Mouse (Mus musculus): Measurements from ENCODE around the gene Cd24a. TPM values are rescaled to one million over a fixed set of nuclear protein-coding genes. Genes with fewer than 3 reads are reported as not detected.

Gene Cd24a
- polyA plus RNA-seq (2015; fragmentation: Nextera tagmentation; extraction: Ambion mirVana), result 927 and 938 TPM in 2 replicates

DNA sequence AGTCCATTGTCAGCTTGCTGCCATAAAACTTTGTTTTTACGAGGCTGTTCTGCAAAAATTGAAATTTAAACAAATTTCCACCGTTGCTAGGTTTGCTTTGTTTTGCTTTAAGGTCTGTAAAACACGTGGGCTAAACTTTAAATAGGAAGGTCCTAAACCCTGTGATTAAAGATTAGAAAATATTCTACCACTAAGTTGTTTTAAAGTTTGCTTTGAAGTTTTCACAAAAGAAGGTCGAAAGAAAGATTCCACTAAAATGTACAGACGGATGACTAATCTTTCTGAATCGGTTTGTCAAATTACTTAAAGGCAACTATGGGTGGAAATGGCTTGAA, at the start of gene Cd24a:
Gene Cd24a, plus strand, starts transcription at position 288 of the 335 bp plus-strand sequence.
- WGBS (ENCODE audit: insufficient replicate concordance), result 2% methylated on average over 6 of the region's 6 CpGs
- peak within 1 kb of the TSS; percentile 94 for H3K4me3 ChIP-seq (ENCODE audit: low read depth, low read length)
- H3K4me1 ChIP-seq (ENCODE audit: control insufficient read depth, low read depth, low read length), result peaks cover 30% of the 10 kb centered on the region
- H3K4me2 ChIP-seq (ENCODE audit: low read depth, low read length), result peak within 1 kb of the TSS; percentile 87
- no peaks in the 10 kb centered on the region for H3K9me3 ChIP-seq (replicated peaks; ENCODE audit: control insufficient read depth, low read length)
- H3K27ac ChIP-seq (ENCODE audit: low read length), result peak within 1 kb of the TSS; percentile 98
- no peaks in the 10 kb centered on the region for H3K27me3 ChIP-seq (ENCODE audit: control insufficient read depth, insufficient read depth, low read depth, low read length)
- peak within 1 kb of the TSS; percentile 99 for H3K9ac ChIP-seq (ENCODE audit: low read depth, low read length)
- ATAC-seq (ENCODE audit: low read depth), result no peak
- H3K36me3 ChIP-seq (ENCODE audit: control insufficient read depth, insufficient read depth), result peaks cover 26% of the 10 kb centered on the region

- Histone ChIP-seq H3K9me3 (replicated peaks; ENCODE audit: control insufficient read depth, low read length) (no peaks in the 10 kb centered on the region), H3K36me3 (ENCODE audit: control insufficient read depth, insufficient read depth) (peaks cover 12% of the 10 kb centered on the region), H3K4me3 (ENCODE audit: low read depth, low read length) (no peak overlapping the region), H3K27me3 (ENCODE audit: control insufficient read depth, insufficient read depth, low read depth, low read length) (no peaks in the 10 kb centered on the region), H3K4me2 (ENCODE audit: low read depth, low read length) (no peak overlapping the region), H3K27ac (ENCODE audit: low read length) (no peak overlapping the region), H3K4me1 (ENCODE audit: control insufficient read depth, low read depth, low read length) (peaks cover 7% of the 10 kb centered on the region), H3K9ac (ENCODE audit: low read depth, low read length) (no peak overlapping the region)
- WGBS (ENCODE audit: insufficient replicate concordance), result 16% methylated on average over 1 of the region's 1 CpGs
- no peak for ATAC-seq (ENCODE audit: low read depth)
Observed at GRCm38 (mm10) chr10:43534382-43534781, 43.7 kb upstream of the Cd24a start.

DNA sequence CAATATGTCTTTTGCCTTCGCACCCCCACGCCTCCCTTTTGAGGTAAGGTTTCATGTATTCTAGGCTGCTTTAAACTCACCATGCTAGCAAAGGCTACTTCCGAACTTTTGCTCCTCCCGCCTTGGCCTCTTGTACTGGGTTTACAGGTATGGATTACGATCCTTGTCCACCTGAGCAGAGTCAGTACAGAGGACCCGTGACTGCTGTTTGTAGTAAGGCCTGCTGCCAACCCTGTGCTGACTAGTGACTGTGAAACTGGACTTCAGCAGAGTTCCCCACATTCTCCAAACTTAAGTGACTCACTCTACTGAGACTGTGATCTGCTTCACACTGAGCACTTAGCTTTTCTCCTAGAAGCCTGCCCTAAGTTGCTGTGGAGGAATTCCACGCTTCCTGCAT, 40.4 kb upstream of the Cd24a start:
- ATAC-seq (ENCODE audit: low read depth), result no peak
- 79% methylated on average over 7 of the region's 7 CpGs for whole genome bisulfite sequencing (ENCODE audit: insufficient replicate concordance)
- H3K9ac ChIP-seq (ENCODE audit: low read depth, low read length), result no peak overlapping the region

DNA sequence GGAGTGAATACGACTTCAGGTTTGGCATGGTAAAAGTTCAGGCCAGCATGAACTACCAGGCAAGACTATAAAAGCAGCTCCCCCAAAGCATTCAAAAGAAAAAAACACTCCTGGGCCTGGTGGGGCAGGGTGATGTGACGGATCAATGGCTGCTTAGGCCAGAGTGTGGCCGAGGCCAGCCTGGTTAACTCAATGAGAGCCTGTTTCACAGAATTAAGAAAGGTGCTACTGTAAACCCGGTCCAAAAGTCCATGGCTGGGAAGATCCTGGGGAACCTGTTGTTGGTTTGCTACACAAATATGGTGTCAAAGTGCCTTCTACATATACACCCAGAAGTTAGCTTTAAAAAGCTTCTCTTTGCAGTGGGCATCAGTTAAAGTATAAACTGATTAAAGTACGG, 39.3 kb upstream of the Cd24a start:
- Histone ChIP-seq H3K9me3 (replicated peaks; ENCODE audit: control insufficient read depth, low read length) (no peaks in the 10 kb centered on the region), H3K4me3 (ENCODE audit: low read depth, low read length) (no peak overlapping the region), H3K36me3 (ENCODE audit: control insufficient read depth, insufficient read depth) (no peaks in the 10 kb centered on the region), H3K27ac (ENCODE audit: low read length) (no peak overlapping the region), H3K27me3 (ENCODE audit: control insufficient read depth, insufficient read depth, low read depth, low read length) (no peaks in the 10 kb centered on the region), H3K9ac (ENCODE audit: low read depth, low read length) (no peak overlapping the region), H3K4me1 (ENCODE audit: control insufficient read depth, low read depth, low read length) (peaks cover 21% of the 10 kb centered on the region), H3K4me2 (ENCODE audit: low read depth, low read length) (no peak overlapping the region)
- 71% methylated on average over 5 of the region's 5 CpGs for WGBS (ENCODE audit: insufficient replicate concordance)
- ATAC-seq (ENCODE audit: low read depth), result no peak

More for the DNA sequence above, 40.4 kb upstream of the Cd24a start:
- H3K4me2 ChIP-seq (ENCODE audit: low read depth, low read length), result no peak overlapping the region
- no peaks in the 10 kb centered on the region for H3K9me3 ChIP-seq (replicated peaks; ENCODE audit: control insufficient read depth, low read length)
- no peak overlapping the region for H3K27ac ChIP-seq (ENCODE audit: low read length)
- no peaks in the 10 kb centered on the region for H3K27me3 ChIP-seq (ENCODE audit: control insufficient read depth, insufficient read depth, low read depth, low read length)
- H3K4me1 ChIP-seq (ENCODE audit: control insufficient read depth, low read depth, low read length), result peaks cover 21% of the 10 kb centered on the region
- no peak overlapping the region for H3K4me3 ChIP-seq (ENCODE audit: low read depth, low read length)
- 0 out of 2 replicates have a peak, but pooled peaks cover under 1% of the 10 kb centered on the region for H3K36me3 ChIP-seq (ENCODE audit: control insufficient read depth, insufficient read depth)

- Histone ChIP-seq H3K36me3 (ENCODE audit: control insufficient read depth, insufficient read depth) (no peaks in the 10 kb centered on the region), H3K4me3 (ENCODE audit: low read depth, low read length) (peak overlapping the region; percentile 92), H3K27me3 (ENCODE audit: control insufficient read depth, insufficient read depth, low read depth, low read length) (no peaks in the 10 kb centered on the region), H3K27ac (ENCODE audit: low read length) (peak overlapping the region; percentile 69), H3K9me3 (replicated peaks; ENCODE audit: control insufficient read depth, low read length) (no peaks in the 10 kb centered on the region), H3K4me2 (ENCODE audit: low read depth, low read length) (peak overlapping the region; percentile 76), H3K9ac (ENCODE audit: low read depth, low read length) (peak overlapping the region; percentile 92), H3K4me1 (ENCODE audit: control insufficient read depth, low read depth, low read length) (peaks cover 21% of the 10 kb centered on the region)
- no peak for ATAC-seq (ENCODE audit: low read depth)
- WGBS (ENCODE audit: insufficient replicate concordance), result 13% methylated on average over 12 of the region's 12 CpGs
Observed at GRCm38 (mm10) chr10:43539746-43540310, 38.3 kb upstream of the Cd24a start.

DNA sequence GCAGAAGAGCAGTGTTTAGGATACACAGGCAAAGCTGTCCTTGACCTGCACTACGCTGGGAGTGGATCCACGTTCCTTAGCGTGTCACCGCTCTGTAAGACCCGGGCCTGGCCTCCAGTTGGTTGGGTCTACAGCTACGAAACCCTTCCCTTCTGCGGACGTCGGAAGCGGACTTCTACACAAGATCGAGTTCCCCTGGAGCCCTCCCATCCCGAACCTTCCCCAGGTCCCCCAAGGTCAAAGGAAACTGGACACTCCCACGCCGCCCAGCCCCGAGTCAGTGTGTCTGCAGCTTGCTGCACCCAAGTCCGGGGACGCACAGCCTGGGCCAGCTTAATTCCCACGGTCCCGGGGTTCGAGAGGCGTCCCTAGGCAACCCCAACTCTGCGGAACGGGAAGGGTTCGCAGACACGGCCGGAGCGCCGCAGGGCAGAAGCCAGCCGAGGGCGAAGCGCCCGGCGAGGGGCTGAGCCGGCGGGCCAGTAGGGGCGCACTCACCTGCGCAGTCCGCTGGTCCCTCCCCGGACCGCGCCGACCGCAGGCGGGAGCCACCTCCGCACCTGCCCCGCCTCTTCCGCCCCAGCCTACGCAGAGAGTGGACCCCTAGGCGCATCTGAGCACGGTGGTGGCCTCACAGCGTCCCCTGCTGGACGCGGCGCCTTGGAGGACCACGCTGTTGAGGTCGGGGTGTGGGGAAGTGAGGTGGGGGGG, 37.5 kb upstream of the Cd24a start, which contains the start of gene 1700021F05Rik:
Gene 1700021F05Rik, minus strand, starts transcription at position 553 of the 711 bp plus-strand sequence.
- peak within 1 kb of the TSS; percentile 92 for H3K4me3 ChIP-seq (ENCODE audit: low read depth, low read length)
- H3K36me3 ChIP-seq (ENCODE audit: control insufficient read depth, insufficient read depth), result no peaks in the 10 kb centered on the region
- H3K9ac ChIP-seq (ENCODE audit: low read depth, low read length), result peak within 1 kb of the TSS; percentile 92
- H3K27me3 ChIP-seq (ENCODE audit: control insufficient read depth, insufficient read depth, low read depth, low read length), result no peaks in the 10 kb centered on the region
- H3K9me3 ChIP-seq (replicated peaks; ENCODE audit: control insufficient read depth, low read length), result no peaks in the 10 kb centered on the region
- peak; percentile 100 for ATAC-seq (ENCODE audit: low read depth)
- under 1% methylated on average over 55 of the region's 56 CpGs for WGBS (ENCODE audit: insufficient replicate concordance)
- H3K4me2 ChIP-seq (ENCODE audit: low read depth, low read length), result peak within 1 kb of the TSS; percentile 76
- H3K4me1 ChIP-seq (ENCODE audit: control insufficient read depth, low read depth, low read length), result peaks cover 21% of the 10 kb centered on the region
- peak within 1 kb of the TSS; percentile 69 for H3K27ac ChIP-seq (ENCODE audit: low read length)

DNA sequence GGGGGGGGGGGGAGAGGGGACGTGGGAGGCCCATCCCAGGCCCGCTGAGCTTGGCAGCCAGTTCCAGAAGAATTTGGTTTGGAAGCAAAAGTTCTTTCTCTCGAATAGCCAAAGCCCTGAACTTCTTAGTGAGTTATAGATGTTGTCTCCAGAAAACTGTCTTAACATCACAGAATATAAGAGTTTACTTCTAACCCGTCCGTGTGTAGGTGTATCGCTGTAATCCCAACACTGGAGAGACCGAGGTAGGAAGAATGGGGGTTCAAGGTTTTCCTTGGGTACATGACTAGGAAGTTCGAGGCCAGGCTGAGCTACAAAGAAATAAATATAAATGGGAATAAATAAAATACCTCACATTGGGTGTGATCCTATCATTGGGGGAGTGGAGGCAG, 36.9 kb upstream of the Cd24a start:
- H3K4me2 ChIP-seq (ENCODE audit: low read depth, low read length), result peak overlapping the region; percentile 76
- H3K4me1 ChIP-seq (ENCODE audit: control insufficient read depth, low read depth, low read length), result peaks cover 21% of the 10 kb centered on the region
- no peaks in the 10 kb centered on the region for H3K36me3 ChIP-seq (ENCODE audit: control insufficient read depth, insufficient read depth)
- peak overlapping the region; percentile 92 for H3K4me3 ChIP-seq (ENCODE audit: low read depth, low read length)
- H3K27ac ChIP-seq (ENCODE audit: low read length), result no peak overlapping the region
- 38% methylated on average over 7 of the region's 8 CpGs for WGBS (ENCODE audit: insufficient replicate concordance)
- no peaks in the 10 kb centered on the region for H3K27me3 ChIP-seq (ENCODE audit: control insufficient read depth, insufficient read depth, low read depth, low read length)
- no peaks in the 10 kb centered on the region for H3K9me3 ChIP-seq (replicated peaks; ENCODE audit: control insufficient read depth, low read length)
- ATAC-seq (ENCODE audit: low read depth), result no peak
- H3K9ac ChIP-seq (ENCODE audit: low read depth, low read length), result no peak overlapping the region

GRCm38 (mm10) chr10:43549411-43549810, 28.7 kb upstream of the Cd24a start:
- Histone ChIP-seq H3K4me3 (ENCODE audit: low read depth, low read length) (no peak overlapping the region), H3K4me1 (ENCODE audit: control insufficient read depth, low read depth, low read length) (no peaks in the 10 kb centered on the region), H3K27ac (ENCODE audit: low read length) (no peak overlapping the region), H3K4me2 (ENCODE audit: low read depth, low read length) (no peak overlapping the region), H3K9ac (ENCODE audit: low read depth, low read length) (no peak overlapping the region), H3K27me3 (ENCODE audit: control insufficient read depth, insufficient read depth, low read depth, low read length) (no peaks in the 10 kb centered on the region), H3K9me3 (replicated peaks; ENCODE audit: control insufficient read depth, low read length) (no peaks in the 10 kb centered on the region), H3K36me3 (ENCODE audit: control insufficient read depth, insufficient read depth) (no peaks in the 10 kb centered on the region)
- WGBS (ENCODE audit: insufficient replicate concordance), result 47% methylated on average over 5 of the region's 5 CpGs
- ATAC-seq (ENCODE audit: low read depth), result no peak

DNA sequence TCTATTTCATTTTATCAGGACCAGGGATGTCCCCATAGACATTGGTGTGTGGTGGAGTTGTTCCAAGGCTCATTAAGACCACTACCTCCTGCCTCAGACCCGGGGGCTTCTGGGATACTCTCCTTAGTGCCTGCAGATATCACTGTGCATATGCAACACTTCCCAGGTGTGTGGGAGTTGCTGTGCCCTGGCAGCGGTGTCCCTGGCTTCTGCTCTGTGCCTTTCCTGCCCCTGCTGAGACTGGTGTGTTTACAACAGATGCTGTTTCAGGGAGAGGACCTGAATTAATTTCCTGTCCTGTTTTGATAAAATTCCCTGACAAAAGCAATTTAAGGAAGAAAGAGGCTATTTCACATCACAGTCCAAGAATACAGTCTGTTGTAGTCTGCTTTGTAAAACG, 27.2 kb upstream of the Cd24a start:
- Histone ChIP-seq H3K9me3 (replicated peaks; ENCODE audit: control insufficient read depth, low read length) (no peaks in the 10 kb centered on the region), H3K4me1 (ENCODE audit: control insufficient read depth, low read depth, low read length) (no peaks in the 10 kb centered on the region), H3K27ac (ENCODE audit: low read length) (no peak overlapping the region), H3K9ac (ENCODE audit: low read depth, low read length) (no peak overlapping the region), H3K4me3 (ENCODE audit: low read depth, low read length) (no peak overlapping the region), H3K27me3 (ENCODE audit: control insufficient read depth, insufficient read depth, low read depth, low read length) (no peaks in the 10 kb centered on the region), H3K36me3 (ENCODE audit: control insufficient read depth, insufficient read depth) (no peaks in the 10 kb centered on the region), H3K4me2 (ENCODE audit: low read depth, low read length) (no peak overlapping the region)
- ATAC-seq (ENCODE audit: low read depth), result no peak
- WGBS (ENCODE audit: insufficient replicate concordance), result 32% methylated on average over 3 of the region's 3 CpGs

Measured in liver, embryonic 16.5 days (tissue).